30 mouse cellular contexts compared by ENCODE assay signal in the genomic region with DNA sequence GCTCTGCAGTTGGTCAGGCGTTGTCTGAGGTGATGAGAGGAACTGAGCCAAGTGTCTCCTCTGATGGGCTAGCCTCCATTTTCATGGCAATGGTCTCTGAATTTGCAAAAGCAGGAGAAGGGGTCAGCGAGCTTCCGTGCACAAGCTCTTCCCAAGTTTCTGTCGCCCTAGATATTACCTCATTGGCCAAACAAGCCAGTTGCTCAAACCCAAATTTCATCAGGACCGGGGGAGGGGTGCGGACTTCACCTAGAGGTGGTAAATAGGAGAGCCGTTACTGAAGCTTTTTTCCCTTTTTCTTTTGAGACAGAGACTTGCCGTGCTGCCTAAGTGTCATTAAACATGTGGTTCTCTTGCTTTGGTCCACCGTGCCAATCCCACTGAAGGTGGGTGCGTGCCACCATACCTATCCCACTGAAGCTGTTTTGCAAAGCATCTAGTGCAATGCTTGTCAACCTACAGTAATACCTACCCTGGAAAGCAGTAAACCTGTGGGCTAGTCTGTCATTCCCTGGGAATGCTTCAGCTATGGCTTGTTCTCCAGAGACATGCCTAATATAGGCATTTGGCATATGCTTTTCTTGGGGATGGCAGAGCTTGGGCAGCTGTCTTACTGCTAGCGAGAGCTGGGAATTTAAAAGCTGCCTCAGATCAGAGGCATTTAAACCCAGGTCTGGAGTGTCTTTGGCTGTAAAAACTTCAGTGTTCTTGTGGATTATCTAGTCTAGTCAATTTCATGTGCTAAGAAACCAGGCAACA. TPM values are rescaled to one million over a fixed set of nuclear protein-coding genes. Genes with fewer than 3 reads are reported as not detected.
DNase-seq lines count a peak whose midpoint lies in the region; ATAC-seq and TF ChIP-seq lines count a peak whose summit lies in the region.
"Had no signal": no experiment of that assay in that cellular context is flagged by ENCODE, and none has a peak within 500 bp of the region (broad histone marks: within the 10 kb centered on the region; RNA-seq: fewer than 3 reads in every experiment).

No protein-coding gene starts in this region.

- no peak for TF ChIP-seq EP300 in liver, postnatal 0 days (IDR thresholded peaks at IDR 0.05; ENCODE audit: low read depth)

- H3K9me3 ChIP-seq in midbrain, embryonic 11.5 days (ENCODE audit: control insufficient read depth, low read length), result no peaks in the 10 kb centered on the region
- no peaks in the 10 kb centered on the region for H3K9me3 ChIP-seq in midbrain, embryonic 10.5 days (replicated peaks)
- H3K9me3 ChIP-seq in liver, postnatal 0 days (ENCODE audit: low read length), result no peaks in the 10 kb centered on the region
- no peaks in the 10 kb centered on the region for H3K9me3 ChIP-seq in stomach, embryonic 16.5 days (replicated peaks; ENCODE audit: control insufficient read depth, low read length)
- H3K9me3 ChIP-seq: embryonic facial prominence, embryonic 15.5 days; G1E; heart, embryonic 10.5 days; intestine, embryonic 15.5 days; midbrain, embryonic 12.5 days had no signal

- no peak overlapping the region for H3K4me2 ChIP-seq in midbrain, embryonic 11.5 days
- H3K4me2 ChIP-seq in liver, postnatal 0 days (ENCODE audit: low read depth, low read length), result peak overlapping the region; percentile 27; the same call in 1 of the 2 replicates
- no peak overlapping the region for H3K4me2 ChIP-seq in stomach, embryonic 16.5 days (ENCODE audit: low read depth, low read length)
- H3K4me2 ChIP-seq: embryonic facial prominence, embryonic 15.5 days; intestine, embryonic 15.5 days; limb, embryonic 13.5 days; midbrain, embryonic 12.5 days had no signal

- WGBS in midbrain, embryonic 11.5 days, result 89% methylated on average over 11 of the region's 11 CpGs
- 87% methylated on average over 11 of the region's 11 CpGs for WGBS in midbrain, embryonic 10.5 days
- WGBS in liver, postnatal 0 days (ENCODE audit: insufficient replicate concordance), result 54% methylated on average over 11 of the region's 11 CpGs
- WGBS in stomach, embryonic 16.5 days, result 74% methylated on average over 11 of the region's 11 CpGs

- no peak overlapping the region for H3K27ac ChIP-seq in midbrain, embryonic 11.5 days (ENCODE audit: low read depth, low read length)
- H3K27ac ChIP-seq in midbrain, embryonic 10.5 days (replicated peaks), result no peak overlapping the region
- H3K27ac ChIP-seq in liver, postnatal 0 days (ENCODE audit: low read depth), result peak overlapping the region; percentile 49
- H3K27ac ChIP-seq in stomach, embryonic 16.5 days (ENCODE audit: low read length), result no peak overlapping the region
- H3K27ac ChIP-seq: embryonic facial prominence, embryonic 15.5 days; heart, embryonic 10.5 days; intestine, embryonic 15.5 days; limb, embryonic 13.5 days; macrophage; midbrain, embryonic 12.5 days had no signal

- no peak for TF ChIP-seq CTCF in liver, postnatal 0 days (IDR thresholded peaks at IDR 0.05; ENCODE audit: low read depth)

- no peak overlapping the region for H3K4me3 ChIP-seq in midbrain, embryonic 11.5 days (ENCODE audit: low read depth, low read length)
- no peak overlapping the region for H3K4me3 ChIP-seq in midbrain, embryonic 10.5 days
- no peak overlapping the region for H3K4me3 ChIP-seq in liver, postnatal 0 days (ENCODE audit: low read depth, low read length)
- H3K4me3 ChIP-seq in stomach, embryonic 16.5 days (replicated peaks; ENCODE audit: low read length), result no peak overlapping the region
- H3K4me3 ChIP-seq: embryonic facial prominence, embryonic 15.5 days; heart, embryonic 10.5 days; intestine, embryonic 15.5 days; limb, embryonic 13.5 days; midbrain, embryonic 12.5 days had no signal

- DNase-seq in frontal cortex, postnatal 14 days (ENCODE audit: low spot score in 2 of 2), result no peak
- DNase-seq in midbrain, embryonic 11.5 days (ENCODE audit: low spot score, missing footprints), result peak; percentile 70
- no peak for DNase-seq in midbrain, embryonic 10.5 days (ENCODE audit: low spot score)
- peak; percentile 76 for DNase-seq in liver, postnatal 0 days
- no peak for DNase-seq in gastrocnemius, adult 18-20 months (ENCODE audit: low spot score)
- DNase-seq: B cell, adult 2 months; cerebellum, adult 9-10 months; kidney, adult 8-10 months; kidney, postnatal 10 days; spleen, adult 18-20 months; thymus, postnatal 14 days had no signal

- H3K9ac ChIP-seq in midbrain, embryonic 11.5 days (ENCODE audit: low read length), result no peak overlapping the region
- H3K9ac ChIP-seq in liver, postnatal 0 days (replicated peaks), result no peak overlapping the region
- no peak overlapping the region for H3K9ac ChIP-seq in stomach, embryonic 16.5 days (ENCODE audit: low read length)
- H3K9ac ChIP-seq: embryonic facial prominence, embryonic 15.5 days; intestine, embryonic 15.5 days; limb, embryonic 13.5 days; midbrain, embryonic 12.5 days had no signal

- peak; percentile 87 for ATAC-seq in frontal cortex, adult (ENCODE audit: low TSS enrichment)
- no peak for ATAC-seq in midbrain, embryonic 11.5 days (ENCODE audit: low FRiP score)
- ATAC-seq in liver, postnatal 0 days, result peak; percentile 94
- ATAC-seq in stomach, embryonic 16.5 days (ENCODE audit: insufficient read depth, low FRiP score), result peak; percentile 29; the same call in 1 of the 2 replicates
- ATAC-seq: hindbrain, embryonic 16.5 days; intestine, embryonic 15.5 days; lung, postnatal 0 days; Patski had no signal

- H3K36me3 ChIP-seq in midbrain, embryonic 11.5 days (ENCODE audit: control insufficient read depth, insufficient read depth, low read length), result no peaks in the 10 kb centered on the region
- H3K36me3 ChIP-seq in midbrain, embryonic 10.5 days, result peaks cover 5% of the 10 kb centered on the region
- no peaks in the 10 kb centered on the region for H3K36me3 ChIP-seq in liver, postnatal 0 days (replicated peaks; ENCODE audit: insufficient read depth, low read length)
- no peaks in the 10 kb centered on the region for H3K36me3 ChIP-seq in stomach, embryonic 16.5 days (ENCODE audit: control insufficient read depth, insufficient read depth, low read length)
- H3K36me3 ChIP-seq: embryonic facial prominence, embryonic 15.5 days; intestine, embryonic 15.5 days; midbrain, embryonic 12.5 days had no signal

- no peaks in the 10 kb centered on the region for H3K27me3 ChIP-seq in midbrain, embryonic 11.5 days (ENCODE audit: control insufficient read depth, insufficient read depth, low read length)
- no peaks in the 10 kb centered on the region for H3K27me3 ChIP-seq in midbrain, embryonic 10.5 days (ENCODE audit: low read depth, poor library complexity, severe bottlenecking)
- no peaks in the 10 kb centered on the region for H3K27me3 ChIP-seq in liver, postnatal 0 days (ENCODE audit: insufficient read depth, low read length)
- no peaks in the 10 kb centered on the region for H3K27me3 ChIP-seq in stomach, embryonic 16.5 days (ENCODE audit: control insufficient read depth, insufficient read depth, low read length)
- H3K27me3 ChIP-seq: CH12.LX; embryonic facial prominence, embryonic 15.5 days; intestine, embryonic 15.5 days; limb, embryonic 13.5 days; midbrain, embryonic 12.5 days; Patski had no signal

- no peaks in the 10 kb centered on the region for H3K4me1 ChIP-seq in midbrain, embryonic 11.5 days (ENCODE audit: control insufficient read depth, insufficient read depth, low read length)
- H3K4me1 ChIP-seq in midbrain, embryonic 10.5 days, result no peaks in the 10 kb centered on the region
- peaks cover 4% of the 10 kb centered on the region; the same call in 1 of the 2 replicates for H3K4me1 ChIP-seq in liver, postnatal 0 days (ENCODE audit: insufficient read depth)
- peaks cover 4% of the 10 kb centered on the region; the same call in 1 of the 2 replicates for H3K4me1 ChIP-seq in stomach, embryonic 16.5 days (ENCODE audit: control insufficient read depth, insufficient read depth, low read length)
- H3K4me1 ChIP-seq: limb, embryonic 13.5 days; midbrain, embryonic 12.5 days had no signal

RNA-seq across cellular contexts. Expression of a gene that starts 13.2 kb away (rescaled TPM):
- polyA plus RNA-seq in midbrain, embryonic 11.5 days (2014; fragmentation: Nextera tagmentation; extraction: Ambion mirVana), result 22.3 and 23.9 TPM in 2 replicates
- 16.4 and 18.8 TPM in 2 replicates for polyA plus RNA-seq in midbrain, embryonic 10.5 days (2016; fragmentation: Nextera tagmentation; extraction: Ambion mirVana)
- 2.1 and 2.3 TPM in 2 replicates for polyA plus RNA-seq in liver, postnatal 0 days (2015; fragmentation: Nextera tagmentation; extraction: Ambion mirVana)
- polyA plus RNA-seq in stomach, embryonic 16.5 days (2015; fragmentation: Nextera tagmentation; extraction: Ambion mirVana), result 9.7 and 10.4 TPM in 2 replicates
- 1 to 10 TPM; 5.3 to 5.7 TPM for total RNA-seq in gastrocnemius, adult 18-20 months (2021)

RNA-seq across cellular contexts. Expression of a gene that starts 55.4 kb away (rescaled TPM):
- 36.9 and 41.8 TPM in 2 replicates for polyA plus RNA-seq in midbrain, embryonic 11.5 days (2014; fragmentation: Nextera tagmentation; extraction: Ambion mirVana)
- 35.5 and 37.3 TPM in 2 replicates for polyA plus RNA-seq in midbrain, embryonic 10.5 days (2016; fragmentation: Nextera tagmentation; extraction: Ambion mirVana)
- 16.2 and 17.3 TPM in 2 replicates for polyA plus RNA-seq in liver, postnatal 0 days (2015; fragmentation: Nextera tagmentation; extraction: Ambion mirVana)
- polyA plus RNA-seq in stomach, embryonic 16.5 days (2015; fragmentation: Nextera tagmentation; extraction: Ambion mirVana), result 34.2 and 37.4 TPM in 2 replicates
- total RNA-seq in gastrocnemius, adult 18-20 months (2021), result 10 to 100 TPM; 39.4 to 47.4 TPM

RNA-seq across cellular contexts. Expression of a gene that starts 58.4 kb away (rescaled TPM):
- not detected in 2 replicates for polyA plus RNA-seq in midbrain, embryonic 11.5 days (2014; fragmentation: Nextera tagmentation; extraction: Ambion mirVana)
- not detected in 2 replicates for polyA plus RNA-seq in midbrain, embryonic 10.5 days (2016; fragmentation: Nextera tagmentation; extraction: Ambion mirVana)
- not detected in 2 replicates for polyA plus RNA-seq in liver, postnatal 0 days (2015; fragmentation: Nextera tagmentation; extraction: Ambion mirVana)
- polyA plus RNA-seq in stomach, embryonic 16.5 days (2015; fragmentation: Nextera tagmentation; extraction: Ambion mirVana), result not detected in 2 replicates
- total RNA-seq in gastrocnemius, adult 18-20 months (2021), result under 1 TPM; 0.12 to 0.16 TPM
- total RNA-seq: CH12.LX; common myeloid progenitor, adult 5-6 weeks; hematopoietic stem cell, adult 5-6 weeks; left cerebral cortex, postnatal 14 days had no signal
- polyA plus RNA-seq: G1E; heart, embryonic 16.5 days; hindbrain, embryonic 16.5 days; intestine, embryonic 15.5 days; liver, embryonic 16.5 days; macrophage; neural tube, embryonic 11.5 days; Patski had no signal

Comparison
In these comparisons a context has a peak if more than half of its experiments do, and no peak if none do; other contexts are left out.
1. DNase-seq: peak in midbrain, embryonic 11.5 days (single experiment) and liver, postnatal 0 days (single experiment); none in frontal cortex, postnatal 14 days (0 of 2), midbrain, embryonic 10.5 days (single experiment) and gastrocnemius, adult 18-20 months (single experiment).